Mouse (Mus musculus) G1E (cell line): ENCODE results near the gene Prpf40b.

ENCODE experiments used
- CTCF ChIP-seq: IDR thresholded peaks from 2 replicates; pipeline ENCODE4 v1.5.1; 2012; ENCODE audit warnings: low read depth, low read length, inconsistent platforms, mixed read lengths
- GATA1 ChIP-seq: IDR thresholded peaks from 2 replicates; pipeline ENCODE4 v1.6.1; 2012; ENCODE audit warnings: borderline replicate concordance, low read length, inconsistent platforms, mixed read lengths
- POLR2AphosphoS5 ChIP-seq: IDR thresholded peaks from 2 replicates; pipeline ENCODE4 v1.6.1; 2012; ENCODE audit warnings: low read depth, low read length, inconsistent platforms; ENCODE audit not compliant: insufficient replicate concordance
- TAL1 ChIP-seq: conservative IDR thresholded peaks from 2 replicates; pipeline ENCODE4 v1.6.1; 2012; ENCODE audit warnings: low read depth, low read length, inconsistent platforms, mixed read lengths

GRCm38 (mm10) chr15:99262702-99263101 is 32.2 kb upstream of the Prpf40b start:
- TF ChIP-seq GATA1 = no peak
- TF ChIP-seq CTCF = no peak
- TF ChIP-seq TAL1 = no peak
- TF ChIP-seq POLR2AphosphoS5 = no peak
